Mouse (Mus musculus): ENCODE results near the gene Ppt2. TPM values are rescaled to one million over a fixed set of nuclear protein-coding genes. Genes with fewer than 3 reads are reported as not detected.

The Ppt2 gene
- polyA plus RNA-seq, 1 experiment = 12.7 TPM

GRCm38 (mm10) chr17:34645831-34646511 is 17.7 kb upstream of the Ppt2 start:
- peaks cover 6% of the 10 kb centered on the region for H3K79me2 ChIP-seq (ENCODE audit: control insufficient read depth, insufficient read depth)
- no peaks in the 10 kb centered on the region for H3K27me3 ChIP-seq (ENCODE audit: control insufficient read depth, insufficient read depth, insufficient read length)
- peaks cover 3% of the 10 kb centered on the region for H3K79me3 ChIP-seq (ENCODE audit: low read depth)
- no peak overlapping the region for H3K4me3 ChIP-seq (ENCODE audit: insufficient read depth, poor library complexity, severe bottlenecking)
- no peak overlapping the region for H3ac ChIP-seq (ENCODE audit: control insufficient read depth, insufficient read length, low read depth)
- TF ChIP-seq MAX (IDR thresholded peaks at IDR 0.05) (no peak), CEBPB (IDR thresholded peaks at IDR 0.05; ENCODE audit: low read depth) (no peak)
- H3K36me3 ChIP-seq (ENCODE audit: control insufficient read depth, insufficient read depth) = no peaks in the 10 kb centered on the region

DNA sequence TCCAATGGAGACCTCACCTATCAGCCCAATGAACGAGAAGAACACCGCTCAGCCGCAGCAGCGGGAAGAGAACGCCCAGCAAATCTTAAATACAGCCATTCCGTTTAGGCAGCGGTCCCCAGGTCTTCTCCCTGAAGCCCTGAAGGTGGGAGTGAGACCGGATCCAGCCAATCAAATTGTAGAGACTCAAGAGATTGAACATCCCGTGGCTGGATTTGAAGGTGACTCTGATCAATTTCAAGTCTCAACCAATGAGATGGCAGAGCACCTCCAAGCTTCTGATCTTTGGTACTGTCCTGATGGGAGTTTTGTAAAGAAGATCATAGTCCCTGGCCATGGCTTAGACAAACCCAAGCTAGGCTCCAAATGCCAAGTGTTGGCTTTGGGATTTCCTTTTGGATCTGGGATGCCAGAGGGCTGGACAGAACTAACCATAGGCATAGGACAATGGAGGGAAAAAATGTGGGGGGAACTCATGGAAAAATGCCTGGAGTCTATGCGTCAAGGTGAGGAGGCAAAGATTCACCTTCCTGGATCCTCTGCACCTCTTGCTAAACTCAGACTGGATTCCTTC is 17.0 kb upstream of the Ppt2 start:
- no peaks in the 10 kb centered on the region for H3K36me3 ChIP-seq (ENCODE audit: control insufficient read depth, insufficient read depth)
- no peak for TF ChIP-seq MAX (IDR thresholded peaks at IDR 0.05)
- no peak for TF ChIP-seq MYOD1 (IDR thresholded peaks at IDR 0.05; ENCODE audit: control insufficient read depth, insufficient read length, low read depth)
- TF ChIP-seq CTCF (IDR thresholded peaks at IDR 0.05; ENCODE audit: control insufficient read depth, insufficient read depth, insufficient read length) = no peak
- TF ChIP-seq USF1 (IDR thresholded peaks at IDR 0.05; ENCODE audit: low read depth) = no peak
- TF ChIP-seq CEBPB (IDR thresholded peaks at IDR 0.05; ENCODE audit: low read depth) = no peak
- no peak for TF ChIP-seq FOSL1 (IDR thresholded peaks at IDR 0.05; ENCODE audit: insufficient read depth, low read length, poor library complexity, severe bottlenecking)
- TF ChIP-seq MYOG (IDR thresholded peaks at IDR 0.05; ENCODE audit: control insufficient read depth, extremely low read depth, insufficient read length) = no peak
- H3K4me3 ChIP-seq (ENCODE audit: insufficient read depth, poor library complexity, severe bottlenecking) = peak overlapping the region; percentile 36
- peaks cover 6% of the 10 kb centered on the region for H3K79me2 ChIP-seq (ENCODE audit: control insufficient read depth, insufficient read depth)
- no peaks in the 10 kb centered on the region for H3K27me3 ChIP-seq (ENCODE audit: control insufficient read depth, insufficient read depth, insufficient read length)
- peak overlapping the region; percentile 48 for H3ac ChIP-seq (ENCODE audit: control insufficient read depth, insufficient read length, low read depth)
- H3K79me3 ChIP-seq (ENCODE audit: low read depth) = peaks cover 3% of the 10 kb centered on the region

DNA sequence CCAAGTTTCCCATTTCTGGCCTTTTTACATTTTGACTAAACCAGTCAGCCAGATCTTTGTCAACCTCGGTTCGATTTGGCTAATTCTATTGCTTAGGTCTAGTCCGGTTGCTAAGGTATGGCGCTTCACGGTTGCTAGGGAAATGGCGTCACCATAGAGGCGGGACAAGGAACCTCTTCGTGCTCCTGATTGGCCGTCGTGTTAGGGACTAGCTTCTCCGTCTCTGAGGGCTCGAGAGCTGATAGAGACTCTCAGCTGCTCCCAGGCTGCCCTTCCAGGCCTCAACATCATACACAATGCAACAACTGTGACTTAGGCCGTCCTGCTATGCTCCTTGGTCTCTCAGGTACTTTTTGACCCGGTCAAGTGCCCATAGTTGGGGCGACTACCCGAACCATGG is 16.3 kb upstream of the Ppt2 start, which contains the start of gene Fkbpl:
Fkbpl (plus strand) TSS at position 157 of the 400 bp plus-strand sequence.
- Histone ChIP-seq H3ac (ENCODE audit: control insufficient read depth, insufficient read length, low read depth) (peak within 1 kb of the TSS; percentile 91), H3K4me3 (ENCODE audit: insufficient read depth, poor library complexity, severe bottlenecking) (peak within 1 kb of the TSS; percentile 36), H3K27me3 (ENCODE audit: control insufficient read depth, insufficient read depth, insufficient read length) (no peaks in the 10 kb centered on the region), H3K36me3 (ENCODE audit: control insufficient read depth, insufficient read depth) (no peaks in the 10 kb centered on the region), H3K79me2 (ENCODE audit: control insufficient read depth, insufficient read depth) (peaks cover 6% of the 10 kb centered on the region), H3K79me3 (ENCODE audit: low read depth) (peaks cover 3% of the 10 kb centered on the region)
- TF ChIP-seq MYOG (IDR thresholded peaks at IDR 0.05; ENCODE audit: control insufficient read depth, extremely low read depth, insufficient read length) = no peak
- no peak for TF ChIP-seq FOSL1 (IDR thresholded peaks at IDR 0.05; ENCODE audit: insufficient read depth, low read length, poor library complexity, severe bottlenecking)
- TF ChIP-seq MYOD1 (IDR thresholded peaks at IDR 0.05; ENCODE audit: control insufficient read depth, insufficient read length, low read depth) = no peak
- TF ChIP-seq CEBPB (IDR thresholded peaks at IDR 0.05; ENCODE audit: low read depth) = no peak

DNA sequence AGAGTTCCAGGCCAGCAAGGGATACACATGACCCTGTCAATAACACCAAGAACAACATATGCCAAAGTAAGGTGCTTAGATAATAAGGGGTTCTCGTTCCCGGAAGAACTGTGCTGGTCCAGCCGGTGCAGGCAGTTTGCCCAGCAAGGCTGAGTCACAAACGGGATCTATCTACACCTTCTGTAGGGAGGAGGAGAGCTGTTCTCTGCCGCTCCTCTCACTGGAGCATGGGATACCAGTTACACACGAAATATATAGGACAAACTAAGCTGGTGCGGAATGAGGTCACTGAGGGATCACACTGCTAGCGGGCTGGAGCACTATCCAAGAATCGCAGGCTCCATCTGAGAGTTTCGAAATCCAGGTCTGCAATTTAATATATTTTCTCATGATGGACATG is 15.6 kb upstream of the Ppt2 start:
- no peaks in the 10 kb centered on the region for H3K27me3 ChIP-seq (ENCODE audit: control insufficient read depth, insufficient read depth, insufficient read length)
- peaks cover 6% of the 10 kb centered on the region for H3K79me2 ChIP-seq (ENCODE audit: control insufficient read depth, insufficient read depth)
- TF ChIP-seq MAX (IDR thresholded peaks at IDR 0.05) = no peak
- TF ChIP-seq MYOD1 (IDR thresholded peaks at IDR 0.05; ENCODE audit: control insufficient read depth, insufficient read length, low read depth) = no peak
- no peak for TF ChIP-seq CEBPB (IDR thresholded peaks at IDR 0.05; ENCODE audit: low read depth)
- TF ChIP-seq CTCF (IDR thresholded peaks at IDR 0.05; ENCODE audit: control insufficient read depth, insufficient read depth, insufficient read length) = no peak
- TF ChIP-seq MYOG (IDR thresholded peaks at IDR 0.05; ENCODE audit: control insufficient read depth, extremely low read depth, insufficient read length) = no peak
- no peak for TF ChIP-seq USF1 (IDR thresholded peaks at IDR 0.05; ENCODE audit: low read depth)
- TF ChIP-seq FOSL1 (IDR thresholded peaks at IDR 0.05; ENCODE audit: insufficient read depth, low read length, poor library complexity, severe bottlenecking) = no peak
- H3ac ChIP-seq (ENCODE audit: control insufficient read depth, insufficient read length, low read depth) = no peak overlapping the region
- no peak overlapping the region for H3K4me3 ChIP-seq (ENCODE audit: insufficient read depth, poor library complexity, severe bottlenecking)
- peaks cover 3% of the 10 kb centered on the region for H3K79me3 ChIP-seq (ENCODE audit: low read depth)
- no peaks in the 10 kb centered on the region for H3K36me3 ChIP-seq (ENCODE audit: control insufficient read depth, insufficient read depth)

DNA sequence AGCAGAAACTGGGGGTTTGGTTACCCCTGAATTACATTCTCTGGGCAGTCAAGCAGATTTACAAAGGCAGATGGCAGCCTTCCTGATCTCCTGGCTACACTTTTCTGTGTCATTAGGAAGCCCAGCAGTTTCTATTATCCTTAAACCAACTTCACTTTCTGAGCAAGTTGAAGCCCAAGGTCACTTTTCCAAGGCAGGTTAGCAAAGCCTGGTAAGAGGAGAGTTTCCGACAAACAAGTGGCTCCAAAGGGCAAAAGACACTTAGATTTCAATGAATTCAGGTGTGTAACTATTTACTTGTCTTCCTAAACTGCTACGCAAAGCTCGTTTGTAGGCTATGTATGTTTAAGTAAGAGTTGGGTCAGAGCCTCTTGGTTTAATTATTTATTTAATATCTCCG is 15.1 kb upstream of the Ppt2 start:
- H3K36me3 ChIP-seq (ENCODE audit: control insufficient read depth, insufficient read depth) = no peaks in the 10 kb centered on the region
- H3K79me2 ChIP-seq (ENCODE audit: control insufficient read depth, insufficient read depth) = peaks cover 6% of the 10 kb centered on the region
- H3K4me3 ChIP-seq (ENCODE audit: insufficient read depth, poor library complexity, severe bottlenecking) = no peak overlapping the region
- no peak for TF ChIP-seq FOSL1 (IDR thresholded peaks at IDR 0.05; ENCODE audit: insufficient read depth, low read length, poor library complexity, severe bottlenecking)
- TF ChIP-seq CEBPB (IDR thresholded peaks at IDR 0.05; ENCODE audit: low read depth) = no peak
- TF ChIP-seq MYOG (IDR thresholded peaks at IDR 0.05; ENCODE audit: control insufficient read depth, extremely low read depth, insufficient read length) = no peak
- TF ChIP-seq MYOD1 (IDR thresholded peaks at IDR 0.05; ENCODE audit: control insufficient read depth, insufficient read length, low read depth) = no peak
- TF ChIP-seq USF1 (IDR thresholded peaks at IDR 0.05; ENCODE audit: low read depth) = no peak
- H3ac ChIP-seq (ENCODE audit: control insufficient read depth, insufficient read length, low read depth) = no peak overlapping the region
- H3K79me3 ChIP-seq (ENCODE audit: low read depth) = peaks cover 3% of the 10 kb centered on the region
- H3K27me3 ChIP-seq (ENCODE audit: control insufficient read depth, insufficient read depth, insufficient read length) = no peaks in the 10 kb centered on the region

- H3K79me3 ChIP-seq (ENCODE audit: low read depth) = no peaks in the 10 kb centered on the region
- TF ChIP-seq MYOD1 (IDR thresholded peaks at IDR 0.05; ENCODE audit: control insufficient read depth, insufficient read length, low read depth) (no peak), MAX (IDR thresholded peaks at IDR 0.05) (no peak), FOSL1 (IDR thresholded peaks at IDR 0.05; ENCODE audit: insufficient read depth, low read length, poor library complexity, severe bottlenecking) (no peak), MYOG (IDR thresholded peaks at IDR 0.05; ENCODE audit: control insufficient read depth, extremely low read depth, insufficient read length) (no peak), CTCF (IDR thresholded peaks at IDR 0.05; ENCODE audit: control insufficient read depth, insufficient read depth, insufficient read length) (no peak), USF1 (IDR thresholded peaks at IDR 0.05; ENCODE audit: low read depth) (no peak), CEBPB (IDR thresholded peaks at IDR 0.05; ENCODE audit: low read depth) (no peak)
- H3K27me3 ChIP-seq (ENCODE audit: control insufficient read depth, insufficient read depth, insufficient read length) = no peaks in the 10 kb centered on the region
- no peaks in the 10 kb centered on the region for H3K79me2 ChIP-seq (ENCODE audit: control insufficient read depth, insufficient read depth)
- H3K4me3 ChIP-seq (ENCODE audit: insufficient read depth, poor library complexity, severe bottlenecking) = no peak overlapping the region
- no peak overlapping the region for H3ac ChIP-seq (ENCODE audit: control insufficient read depth, insufficient read length, low read depth)
- no peaks in the 10 kb centered on the region for H3K36me3 ChIP-seq (ENCODE audit: control insufficient read depth, insufficient read depth)
Measured at GRCm38 (mm10) chr17:34641945-34642344, 13.6 kb upstream of the Ppt2 start.

Data from C2C12 (cell line).